Mouse (Mus musculus) bone marrow macrophage, adult 2 months (primary cell): Measurements from ENCODE around the gene Ppp1r10.

Experiments
- CTCF ChIP-seq: IDR thresholded peaks from 2 replicates; pipeline ENCODE4 v1.5.1; 2012; ENCODE audit warnings: low read depth, mild to moderate bottlenecking, low read length, moderate library complexity
- POLR2A ChIP-seq: IDR thresholded peaks from 2 replicates; pipeline ENCODE4 v1.6.1; 2012; ENCODE audit warnings: mild to moderate bottlenecking, low read depth, low read length, borderline replicate concordance

DNA sequence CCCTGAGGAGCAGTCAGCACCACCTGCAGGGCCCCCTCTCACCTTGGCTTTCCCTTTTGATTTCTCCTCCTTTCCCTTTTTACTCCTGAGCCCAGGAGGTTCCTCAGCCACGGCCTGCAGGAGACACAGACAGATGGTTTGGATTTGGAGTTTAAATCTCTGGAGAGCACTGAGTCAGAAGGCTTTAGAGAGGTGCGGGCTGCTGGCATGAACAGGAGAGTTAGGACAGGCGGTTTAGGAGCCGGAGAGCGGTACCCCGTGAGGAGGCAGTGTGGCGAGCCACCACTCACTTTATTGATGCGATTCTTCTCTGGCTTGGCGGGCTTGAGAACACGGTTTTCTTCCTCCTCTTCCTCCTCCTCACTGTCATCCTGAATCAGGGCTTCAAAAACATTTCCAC, 47.0 kb downstream of the Ppp1r10 start:
- TF ChIP-seq CTCF: no peak
- TF ChIP-seq POLR2A: no peak
